Mouse (Mus musculus): ENCODE results near the gene Ugcg. TPM values are rescaled to one million over a fixed set of nuclear protein-coding genes. Genes with fewer than 3 reads are reported as not detected.

Ugcg gene
- polyA plus RNA-seq, 1 experiment = 24.0 TPM

DNA sequence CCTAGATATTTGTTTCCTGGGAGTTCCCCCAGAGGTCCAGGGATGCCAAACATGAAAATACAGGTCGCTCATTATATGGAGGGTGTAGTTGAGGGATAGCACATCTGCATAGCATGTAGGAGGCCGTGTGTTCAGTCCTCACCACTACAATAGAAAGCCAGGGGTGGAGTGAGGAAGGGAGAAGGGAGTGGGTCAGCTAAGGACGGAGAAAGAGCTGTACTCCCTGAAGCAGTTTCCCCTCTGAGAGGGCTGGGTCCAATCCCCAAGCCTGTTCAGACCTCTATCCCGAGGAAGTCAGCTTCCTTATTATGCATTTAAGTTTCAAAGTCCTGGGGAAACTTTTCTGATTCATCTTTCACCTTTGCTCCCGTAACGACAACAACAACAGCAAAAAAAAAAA, 73.1 kb downstream of the Ugcg start:
- H3K36me3 ChIP-seq (ENCODE audit: control insufficient read depth, insufficient read depth) = no peaks in the 10 kb centered on the region
- no peak overlapping the region for H3K4me2 ChIP-seq (ENCODE audit: low read depth)
- no peak overlapping the region for H3ac ChIP-seq (ENCODE audit: control insufficient read depth, insufficient read length)
- no peak overlapping the region for H3K4me3 ChIP-seq
- TF ChIP-seq MYOG (IDR thresholded peaks at IDR 0.05; ENCODE audit: control insufficient read depth in 1 of 3, insufficient read depth in 1 of 3, insufficient read length in 2 of 3, low read depth in 2 of 3) = no peak
- no peak for TF ChIP-seq CEBPB (IDR thresholded peaks at IDR 0.05; ENCODE audit: insufficient read depth, poor library complexity, severe bottlenecking)
- no peak for TF ChIP-seq TCF3 (IDR thresholded peaks at IDR 0.05; ENCODE audit: insufficient read length, low read depth)
- no peak for TF ChIP-seq POLR2A (IDR thresholded peaks at IDR 0.05; ENCODE audit: insufficient read length, low read depth)
- TF ChIP-seq MAX (IDR thresholded peaks at IDR 0.05; ENCODE audit: low read depth) = no peak
- TF ChIP-seq SRF (IDR thresholded peaks at IDR 0.05; ENCODE audit: control insufficient read depth, insufficient read length, low read depth) = no peak
- TF ChIP-seq USF1 (IDR thresholded peaks at IDR 0.05; ENCODE audit: low read depth) = no peak
- no peak for TF ChIP-seq REST (IDR thresholded peaks at IDR 0.05; ENCODE audit: insufficient read depth, insufficient read length)
- TF ChIP-seq POLR2AphosphoS2 (IDR thresholded peaks at IDR 0.05; ENCODE audit: insufficient read length, low read depth) = no peak
- no peak for TF ChIP-seq E2F4 (IDR thresholded peaks at IDR 0.05; ENCODE audit: insufficient read depth)
- TF ChIP-seq TCF12 (IDR thresholded peaks at IDR 0.05; ENCODE audit: insufficient read depth, poor library complexity, severe bottlenecking) = no peak
- H3K79me2 ChIP-seq (ENCODE audit: control insufficient read depth, insufficient read depth) = no peaks in the 10 kb centered on the region
- H3K27me3 ChIP-seq (ENCODE audit: control insufficient read depth, insufficient read depth, insufficient read length) = no peaks in the 10 kb centered on the region

GRCm38 (mm10) chr4:59263418-59263817, 74.4 kb downstream of the Ugcg start:
- Histone ChIP-seq H3K36me3 (ENCODE audit: control insufficient read depth, insufficient read depth) (no peaks in the 10 kb centered on the region), H3ac (ENCODE audit: control insufficient read depth, insufficient read length) (no peak overlapping the region), H3K4me3 (no peak overlapping the region), H3K79me2 (ENCODE audit: control insufficient read depth, insufficient read depth) (no peaks in the 10 kb centered on the region), H3K27me3 (ENCODE audit: control insufficient read depth, insufficient read depth, insufficient read length) (no peaks in the 10 kb centered on the region), H3K4me2 (ENCODE audit: low read depth) (no peak overlapping the region)
- TF ChIP-seq POLR2AphosphoS2 (IDR thresholded peaks at IDR 0.05; ENCODE audit: insufficient read length, low read depth) (no peak), TCF3 (IDR thresholded peaks at IDR 0.05; ENCODE audit: insufficient read length, low read depth) (no peak), POLR2A (IDR thresholded peaks at IDR 0.05; ENCODE audit: insufficient read length, low read depth) (no peak), MAX (IDR thresholded peaks at IDR 0.05; ENCODE audit: low read depth) (no peak), MYOD1 (IDR thresholded peaks at IDR 0.05; ENCODE audit: control insufficient read depth in 1 of 3, insufficient read length in 2 of 3, low read depth in 2 of 3) (no peak)

DNA sequence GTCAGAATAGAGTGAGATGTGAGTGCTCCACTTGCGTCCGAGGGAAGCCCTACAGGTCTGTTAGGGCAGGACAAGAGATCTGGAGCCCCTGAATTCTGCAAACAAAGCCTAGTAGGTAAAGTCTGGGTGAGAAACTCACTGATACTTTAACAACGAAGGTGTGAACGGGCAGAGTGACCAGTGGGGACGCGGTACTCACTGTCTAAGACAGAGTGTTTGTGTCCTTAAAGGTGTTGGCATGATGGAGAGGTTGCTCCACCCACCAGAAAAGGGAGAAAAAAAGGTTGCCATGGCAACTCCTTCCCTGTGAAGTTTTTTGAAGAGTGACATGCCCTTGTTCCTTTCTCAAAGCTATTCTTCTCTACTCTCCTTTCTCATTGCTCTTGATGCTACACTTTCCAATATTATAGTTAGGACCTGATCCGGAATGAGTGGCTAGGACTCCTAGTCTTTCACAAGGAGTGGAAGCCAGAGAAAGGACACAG, 75.6 kb downstream of the Ugcg start:
- Histone ChIP-seq H3ac (ENCODE audit: control insufficient read depth, insufficient read length) (no peak overlapping the region), H3K4me2 (ENCODE audit: low read depth) (no peak overlapping the region), H3K27me3 (ENCODE audit: control insufficient read depth, insufficient read depth, insufficient read length) (no peaks in the 10 kb centered on the region), H3K79me2 (ENCODE audit: control insufficient read depth, insufficient read depth) (no peaks in the 10 kb centered on the region), H3K4me3 (no peak overlapping the region), H3K36me3 (ENCODE audit: control insufficient read depth, insufficient read depth) (no peaks in the 10 kb centered on the region)
- TF ChIP-seq TCF3 (IDR thresholded peaks at IDR 0.05; ENCODE audit: insufficient read length, low read depth) (no peak), POLR2AphosphoS2 (IDR thresholded peaks at IDR 0.05; ENCODE audit: insufficient read length, low read depth) (no peak), MAX (IDR thresholded peaks at IDR 0.05; ENCODE audit: low read depth) (no peak), CEBPB (IDR thresholded peaks at IDR 0.05; ENCODE audit: insufficient read depth, poor library complexity, severe bottlenecking) (no peak), USF1 (IDR thresholded peaks at IDR 0.05; ENCODE audit: low read depth) (no peak), E2F4 (IDR thresholded peaks at IDR 0.05; ENCODE audit: insufficient read depth) (no peak), SRF (IDR thresholded peaks at IDR 0.05; ENCODE audit: control insufficient read depth, insufficient read length, low read depth) (no peak), REST (IDR thresholded peaks at IDR 0.05; ENCODE audit: insufficient read depth, insufficient read length) (no peak), MYOD1 (IDR thresholded peaks at IDR 0.05; ENCODE audit: control insufficient read depth in 1 of 3, insufficient read length in 2 of 3, low read depth in 2 of 3) (no peak), POLR2A (IDR thresholded peaks at IDR 0.05; ENCODE audit: insufficient read length, low read depth) (no peak), MYOG (IDR thresholded peaks at IDR 0.05; ENCODE audit: control insufficient read depth in 1 of 3, insufficient read depth in 1 of 3, insufficient read length in 2 of 3, low read depth in 2 of 3) (no peak), TCF12 (IDR thresholded peaks at IDR 0.05; ENCODE audit: insufficient read depth, poor library complexity, severe bottlenecking) (no peak)

DNA sequence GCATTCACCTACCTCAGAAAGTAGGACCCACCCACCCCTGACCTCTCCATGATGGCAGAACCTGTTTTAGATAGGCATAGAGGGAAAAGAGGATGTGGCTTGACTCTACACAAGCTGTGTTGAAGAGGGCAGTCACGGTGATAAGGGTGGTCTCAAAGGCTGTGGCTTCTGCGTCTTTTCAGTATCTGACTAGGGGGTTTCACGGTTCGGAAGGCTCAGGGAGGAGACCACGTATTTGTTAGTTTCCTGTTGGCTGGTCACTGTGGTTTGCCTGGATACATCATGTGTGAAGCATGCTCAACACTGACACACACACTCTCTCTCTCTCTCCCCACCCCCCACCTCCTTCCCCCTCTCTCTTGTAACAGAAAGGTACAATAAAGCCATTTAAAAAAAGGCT, 76.1 kb downstream of the Ugcg start:
- H3K79me2 ChIP-seq (ENCODE audit: control insufficient read depth, insufficient read depth) = no peaks in the 10 kb centered on the region
- H3K36me3 ChIP-seq (ENCODE audit: control insufficient read depth, insufficient read depth) = no peaks in the 10 kb centered on the region
- no peak overlapping the region for H3K4me3 ChIP-seq
- TF ChIP-seq TCF12 (IDR thresholded peaks at IDR 0.05; ENCODE audit: insufficient read depth, poor library complexity, severe bottlenecking) (no peak), REST (IDR thresholded peaks at IDR 0.05; ENCODE audit: insufficient read depth, insufficient read length) (no peak), POLR2AphosphoS2 (IDR thresholded peaks at IDR 0.05; ENCODE audit: insufficient read length, low read depth) (no peak), MYOD1 (IDR thresholded peaks at IDR 0.05; ENCODE audit: control insufficient read depth in 1 of 3, insufficient read length in 2 of 3, low read depth in 2 of 3) (no peak), POLR2A (IDR thresholded peaks at IDR 0.05; ENCODE audit: insufficient read length, low read depth) (no peak), TCF3 (IDR thresholded peaks at IDR 0.05; ENCODE audit: insufficient read length, low read depth) (no peak), SRF (IDR thresholded peaks at IDR 0.05; ENCODE audit: control insufficient read depth, insufficient read length, low read depth) (no peak), USF1 (IDR thresholded peaks at IDR 0.05; ENCODE audit: low read depth) (no peak), E2F4 (IDR thresholded peaks at IDR 0.05; ENCODE audit: insufficient read depth) (no peak), CEBPB (IDR thresholded peaks at IDR 0.05; ENCODE audit: insufficient read depth, poor library complexity, severe bottlenecking) (no peak), MYOG (IDR thresholded peaks at IDR 0.05; ENCODE audit: control insufficient read depth in 1 of 3, insufficient read depth in 1 of 3, insufficient read length in 2 of 3, low read depth in 2 of 3) (no peak), MAX (IDR thresholded peaks at IDR 0.05; ENCODE audit: low read depth) (no peak)
- H3K4me2 ChIP-seq (ENCODE audit: low read depth) = no peak overlapping the region
- no peaks in the 10 kb centered on the region for H3K27me3 ChIP-seq (ENCODE audit: control insufficient read depth, insufficient read depth, insufficient read length)
- no peak overlapping the region for H3ac ChIP-seq (ENCODE audit: control insufficient read depth, insufficient read length)

GRCm38 (mm10) chr4:59265631-59266030, 76.6 kb downstream of the Ugcg start:
- no peak overlapping the region for H3K4me2 ChIP-seq (ENCODE audit: low read depth)
- no peaks in the 10 kb centered on the region for H3K36me3 ChIP-seq (ENCODE audit: control insufficient read depth, insufficient read depth)
- no peak for TF ChIP-seq MYOD1 (IDR thresholded peaks at IDR 0.05; ENCODE audit: control insufficient read depth in 1 of 3, insufficient read length in 2 of 3, low read depth in 2 of 3)
- TF ChIP-seq CEBPB (IDR thresholded peaks at IDR 0.05; ENCODE audit: insufficient read depth, poor library complexity, severe bottlenecking) = no peak
- no peaks in the 10 kb centered on the region for H3K27me3 ChIP-seq (ENCODE audit: control insufficient read depth, insufficient read depth, insufficient read length)
- no peaks in the 10 kb centered on the region for H3K79me2 ChIP-seq (ENCODE audit: control insufficient read depth, insufficient read depth)
- H3K4me3 ChIP-seq = no peak overlapping the region
- H3ac ChIP-seq (ENCODE audit: control insufficient read depth, insufficient read length) = no peak overlapping the region

Other genes with a start within 250 kb of the Ugcg start
- not detected for gene Zkscan16, start 245.6 kb upstream of the Ugcg start, polyA plus RNA-seq (2012; fragmentation: generic; extraction: Trizol)
- 20.6 TPM for gene Ptgr1, start 202.1 kb upstream of the Ugcg start, polyA plus RNA-seq (2012; fragmentation: generic; extraction: Trizol)
- 5.4 TPM for gene Dnajc25, start 194.2 kb upstream of the Ugcg start, polyA plus RNA-seq (2012; fragmentation: generic; extraction: Trizol)
- gene Gm20503, start 186.0 kb upstream of the Ugcg start, polyA plus RNA-seq (2012; fragmentation: generic; extraction: Trizol) = 0.73 TPM
- 57.3 TPM for gene Gng10, start 154.2 kb upstream of the Ugcg start, polyA plus RNA-seq (2012; fragmentation: generic; extraction: Trizol)
- 0.01 TPM for gene AI481877, start 50.3 kb upstream of the Ugcg start, polyA plus RNA-seq (2012; fragmentation: generic; extraction: Trizol)
- 0.55 TPM for gene Susd1, start 249.4 kb downstream of the Ugcg start, polyA plus RNA-seq (2012; fragmentation: generic; extraction: Trizol)

Data from myocyte (in vitro differentiated cells).